Mouse (Mus musculus) spleen, adult 18-20 months (tissue): Measurements from ENCODE around the gene Mrpl33.
"Not testable (repeated sequence)": the region's sequence is repeated elsewhere in the genome, so short reads cannot be mapped to it uniquely, and the experiment has no call there.

ENCODE experiments used
- DNase-seq, 2 experiments: peaks; one replicate each; pipeline ENCODE4 v3.0.0; 2022; ENCODE audit warnings: mixed read lengths in 2 of 2

Mrpl33 gene

GRCm38 (mm10) chr5:31596481-31597429 is at the start of gene Mrpl33:
Gene Mrpl33 (plus strand): TSS chr5:31596935.
- DNase-seq, result peak; percentile 40 to 52

- no peak for DNase-seq
Measured at GRCm38 (mm10) chr5:31559401-31559800, 37.3 kb upstream of the Mrpl33 start.

- no peak for DNase-seq
Measured at GRCm38 (mm10) chr5:31560352-31560751, 36.4 kb upstream of the Mrpl33 start.

- no peak for DNase-seq
Measured at GRCm38 (mm10) chr5:31562036-31562666, 34.6 kb upstream of the Mrpl33 start.

- peak; percentile 19 to 50 for DNase-seq
Measured at GRCm38 (mm10) chr5:31563496-31563895, 33.2 kb upstream of the Mrpl33 start.

- DNase-seq, result no peak
Measured at GRCm38 (mm10) chr5:31563905-31564304, 32.8 kb upstream of the Mrpl33 start.

- no peak for DNase-seq
Measured at GRCm38 (mm10) chr5:31564976-31565375, 31.8 kb upstream of the Mrpl33 start.

GRCm38 (mm10) chr5:31566026-31566425 is 30.7 kb upstream of the Mrpl33 start:
- DNase-seq, result no peak

GRCm38 (mm10) chr5:31566457-31566856 is 30.3 kb upstream of the Mrpl33 start:
- DNase-seq, result no peak

GRCm38 (mm10) chr5:31567951-31568657 is 28.6 kb upstream of the Mrpl33 start:
- no peak for DNase-seq

- DNase-seq, result no peak
Measured at GRCm38 (mm10) chr5:31571023-31571608, 25.6 kb upstream of the Mrpl33 start.

GRCm38 (mm10) chr5:31573722-31574121 is 23.0 kb upstream of the Mrpl33 start:
- no peak for DNase-seq

GRCm38 (mm10) chr5:31576539-31576975 is 20.2 kb upstream of the Mrpl33 start:
- no peak for DNase-seq

GRCm38 (mm10) chr5:31581263-31581662 is 15.5 kb upstream of the Mrpl33 start:
- no peak for DNase-seq

- no peak for DNase-seq
Measured at GRCm38 (mm10) chr5:31581932-31582331, 14.8 kb upstream of the Mrpl33 start.

GRCm38 (mm10) chr5:31583261-31583660 is 13.5 kb upstream of the Mrpl33 start:
- DNase-seq, result no peak

- no peak for DNase-seq
Measured at GRCm38 (mm10) chr5:31585526-31585925, 11.2 kb upstream of the Mrpl33 start.

GRCm38 (mm10) chr5:31588016-31588415 is 8.7 kb upstream of the Mrpl33 start:
- DNase-seq, result no peak

GRCm38 (mm10) chr5:31588672-31589071 is 8.1 kb upstream of the Mrpl33 start:
- not testable (repeated sequence) for DNase-seq

GRCm38 (mm10) chr5:31589711-31590319 is 6.9 kb upstream of the Mrpl33 start:
- DNase-seq, result no peak

GRCm38 (mm10) chr5:31591122-31591521 is 5.6 kb upstream of the Mrpl33 start:
- no peak for DNase-seq

GRCm38 (mm10) chr5:31595868-31596267 is 867 bp upstream of the Mrpl33 start:
- DNase-seq, result no peak
